Mouse (Mus musculus): ENCODE data around the gene Cuedc1. TPM values are rescaled to one million over a fixed set of nuclear protein-coding genes. Genes with fewer than 3 reads are reported as not detected.

Cuedc1 gene
- polyA plus RNA-seq, 1 experiment = 346 TPM

- H3K36me3 ChIP-seq (replicated peaks; ENCODE audit: low read length) = peaks cover 74% of the 10 kb centered on the region
- no peak overlapping the region for H3K4me3 ChIP-seq (replicated peaks)
- peaks cover 77% of the 10 kb centered on the region for H3K4me1 ChIP-seq
- TF ChIP-seq FLI1 (IDR thresholded peaks at IDR 0.05; ENCODE audit: low read length) (no peak), GATA1 (IDR thresholded peaks at IDR 0.05; ENCODE audit: borderline replicate concordance, low read length) (no peak)
- no peaks in the 10 kb centered on the region for H3K27me3 ChIP-seq (replicated peaks)
- H3K9me3 ChIP-seq = no peaks in the 10 kb centered on the region
Measured at GRCm38 (mm10) chr11:88171876-88172442, 74.1 kb downstream of the Cuedc1 start.

GRCm38 (mm10) chr11:88172601-88173325 lies 74.9 kb downstream of the Cuedc1 start:
- H3K4me3 ChIP-seq (replicated peaks) = peak overlapping the region; percentile 18
- H3K27me3 ChIP-seq (replicated peaks) = no peaks in the 10 kb centered on the region

GRCm38 (mm10) chr11:88173386-88174025 lies 75.6 kb downstream of the Cuedc1 start:
- peaks cover 78% of the 10 kb centered on the region for H3K4me1 ChIP-seq
- H3K9me3 ChIP-seq = no peaks in the 10 kb centered on the region
- peaks cover 76% of the 10 kb centered on the region for H3K36me3 ChIP-seq (replicated peaks; ENCODE audit: low read length)
- no peak overlapping the region for H3K4me3 ChIP-seq (replicated peaks)
- H3K27me3 ChIP-seq (replicated peaks) = no peaks in the 10 kb centered on the region
- TF ChIP-seq FLI1 (IDR thresholded peaks at IDR 0.05; ENCODE audit: low read length) (no peak), GATA1 (IDR thresholded peaks at IDR 0.05; ENCODE audit: borderline replicate concordance, low read length) (no peak)

More at GRCm38 (mm10) chr11:88172601-88173325, 74.9 kb downstream of the Cuedc1 start:
- peaks cover 78% of the 10 kb centered on the region for H3K4me1 ChIP-seq
- TF ChIP-seq FLI1 (IDR thresholded peaks at IDR 0.05; ENCODE audit: low read length) = no peak
- H3K36me3 ChIP-seq (replicated peaks; ENCODE audit: low read length) = peaks cover 76% of the 10 kb centered on the region
- no peaks in the 10 kb centered on the region for H3K9me3 ChIP-seq

GRCm38 (mm10) chr11:88180467-88180958 lies 82.7 kb downstream of the Cuedc1 start:
- TF ChIP-seq FLI1 (IDR thresholded peaks at IDR 0.05; ENCODE audit: low read length) (no peak), GATA1 (IDR thresholded peaks at IDR 0.05; ENCODE audit: borderline replicate concordance, low read length) (no peak)
- peaks cover 82% of the 10 kb centered on the region for H3K36me3 ChIP-seq (replicated peaks; ENCODE audit: low read length)
- peaks cover 79% of the 10 kb centered on the region for H3K4me1 ChIP-seq
- peak overlapping the region; percentile 18 for H3K4me3 ChIP-seq (replicated peaks)
- H3K9me3 ChIP-seq = no peaks in the 10 kb centered on the region
- H3K27me3 ChIP-seq (replicated peaks) = no peaks in the 10 kb centered on the region

- peak overlapping the region; percentile 18 for H3K4me3 ChIP-seq (replicated peaks)
- no peaks in the 10 kb centered on the region for H3K27me3 ChIP-seq (replicated peaks)
- peaks cover 88% of the 10 kb centered on the region for H3K36me3 ChIP-seq (replicated peaks; ENCODE audit: low read length)
- no peak for TF ChIP-seq GATA1 (IDR thresholded peaks at IDR 0.05; ENCODE audit: borderline replicate concordance, low read length)
- no peak for TF ChIP-seq FLI1 (IDR thresholded peaks at IDR 0.05; ENCODE audit: low read length)
- no peaks in the 10 kb centered on the region for H3K9me3 ChIP-seq
- peaks cover 83% of the 10 kb centered on the region for H3K4me1 ChIP-seq
Measured at GRCm38 (mm10) chr11:88180959-88181619, 83.2 kb downstream of the Cuedc1 start.

GRCm38 (mm10) chr11:88184632-88185180 lies 86.8 kb downstream of the Cuedc1 start:
- Histone ChIP-seq H3K36me3 (replicated peaks; ENCODE audit: low read length) (peaks cover 94% of the 10 kb centered on the region), H3K9me3 (no peaks in the 10 kb centered on the region), H3K27me3 (replicated peaks) (no peaks in the 10 kb centered on the region), H3K4me3 (replicated peaks) (no peak overlapping the region), H3K4me1 (peaks cover 87% of the 10 kb centered on the region)
- no peak for TF ChIP-seq GATA1 (IDR thresholded peaks at IDR 0.05; ENCODE audit: borderline replicate concordance, low read length)
- TF ChIP-seq FLI1 (IDR thresholded peaks at IDR 0.05; ENCODE audit: low read length) = no peak

GRCm38 (mm10) chr11:88186078-88186946 lies 88.5 kb downstream of the Cuedc1 start:
- TF ChIP-seq FLI1 (IDR thresholded peaks at IDR 0.05; ENCODE audit: low read length) (no peak), GATA1 (IDR thresholded peaks at IDR 0.05; ENCODE audit: borderline replicate concordance, low read length) (no peak)
- peaks cover 93% of the 10 kb centered on the region for H3K36me3 ChIP-seq (replicated peaks; ENCODE audit: low read length)
- H3K27me3 ChIP-seq (replicated peaks) = no peaks in the 10 kb centered on the region
- H3K9me3 ChIP-seq = no peaks in the 10 kb centered on the region
- H3K4me3 ChIP-seq (replicated peaks) = no peak overlapping the region
- H3K4me1 ChIP-seq = peaks cover 81% of the 10 kb centered on the region

GRCm38 (mm10) chr11:88186947-88187243 lies 89.0 kb downstream of the Cuedc1 start:
- no peaks in the 10 kb centered on the region for H3K9me3 ChIP-seq
- no peak for TF ChIP-seq GATA1 (IDR thresholded peaks at IDR 0.05; ENCODE audit: borderline replicate concordance, low read length)
- no peak for TF ChIP-seq FLI1 (IDR thresholded peaks at IDR 0.05; ENCODE audit: low read length)
- no peak overlapping the region for H3K4me3 ChIP-seq (replicated peaks)
- H3K4me1 ChIP-seq = peaks cover 80% of the 10 kb centered on the region
- no peaks in the 10 kb centered on the region for H3K27me3 ChIP-seq (replicated peaks)
- peaks cover 94% of the 10 kb centered on the region for H3K36me3 ChIP-seq (replicated peaks; ENCODE audit: low read length)
